Mouse (Mus musculus) ES-E14 (cell line): Measurements from ENCODE around the gene Dusp12.

Experiments
- HCFC1 ChIP-seq: IDR thresholded peaks from 2 replicates; pipeline ENCODE4 v1.6.1; 2012; ENCODE audit warnings: low read length, inconsistent platforms, borderline replicate concordance; ENCODE audit not compliant: insufficient read depth
- MAFK ChIP-seq: IDR thresholded peaks from 2 replicates; pipeline ENCODE4 v1.6.1; 2014; ENCODE audit warnings: mild to moderate bottlenecking, low read depth, low read length, inconsistent platforms; ENCODE audit not compliant: insufficient read depth
- ZNF384 ChIP-seq: IDR thresholded peaks from 2 replicates; pipeline ENCODE4 v1.6.1; 2012; ENCODE audit warnings: low read depth, low read length, inconsistent platforms

DNA sequence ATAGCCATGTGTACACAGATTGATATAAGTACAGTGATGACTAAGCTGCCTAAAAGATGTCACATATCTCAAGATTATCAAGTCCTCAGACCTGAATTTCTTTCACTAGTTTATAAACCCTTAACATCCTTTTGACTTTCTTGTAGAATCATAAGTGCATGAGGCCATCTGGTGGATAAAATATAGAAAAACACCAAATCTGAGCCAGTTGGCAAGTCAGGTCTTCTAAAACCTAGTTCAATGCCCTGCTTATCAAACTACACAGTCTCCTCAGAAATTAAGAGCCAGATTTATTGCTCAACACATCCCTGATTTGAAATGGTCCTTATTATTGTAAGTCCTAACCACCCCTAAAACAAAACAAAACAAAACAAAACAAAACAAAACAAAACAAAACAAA lies 45.7 kb downstream of the Dusp12 start:
- no peak for TF ChIP-seq MAFK
- TF ChIP-seq ZNF384, result no peak
- no peak for TF ChIP-seq HCFC1
